Mouse (Mus musculus): ENCODE results near the gene Irs2. TPM values are rescaled to one million over a fixed set of nuclear protein-coding genes. Genes with fewer than 3 reads are reported as not detected.
A peak's percentile ranks its signal among the peaks of the same experiment; 100 is the strongest.

The Irs2 gene
- total and polyA plus RNA-seq, 2 experiments from 2014 or later, result 1.6 to 39.3 TPM

DNA sequence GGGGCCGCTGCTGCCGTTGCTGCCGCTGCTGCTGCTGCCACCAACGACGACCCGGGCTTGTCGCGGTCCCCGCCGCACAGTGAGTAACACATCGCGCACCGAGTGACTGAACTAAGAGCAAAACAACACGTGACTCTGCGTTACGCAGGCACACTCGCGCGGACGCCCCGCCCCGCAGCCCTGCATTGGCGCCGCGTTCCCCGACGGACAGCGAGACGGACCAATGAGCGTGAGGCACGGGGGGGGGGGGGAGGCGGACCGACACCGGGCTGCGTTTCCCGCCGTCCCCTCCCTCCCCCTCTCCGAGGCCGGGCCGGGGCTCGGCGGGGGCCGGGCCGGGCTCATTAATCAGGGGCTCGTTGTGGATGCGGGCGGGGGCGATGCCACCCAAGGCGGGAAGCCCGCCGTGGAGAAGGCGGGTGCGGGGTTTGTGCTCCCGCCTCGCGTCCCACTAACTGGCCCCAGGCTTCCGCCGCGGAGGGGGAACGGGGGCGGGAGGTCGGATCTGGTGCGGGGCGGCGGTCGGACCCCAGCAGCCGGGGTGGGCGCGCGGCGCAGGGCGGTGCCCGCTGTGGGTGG is 673 bp upstream of the Irs2 start:
- H3K9ac ChIP-seq (replicated peaks; ENCODE audit: low read depth, low read length), result peak overlapping the region; percentile 96
- WGBS, result under 1% methylated on average over 44 of the region's 73 CpGs
- H3K27me3 ChIP-seq (ENCODE audit: control insufficient read depth, insufficient read depth, low read length), result peaks cover 5% of the 10 kb centered on the region; the same call in 1 of the 2 replicates
- H3K27ac ChIP-seq (ENCODE audit: low read depth), result peak overlapping the region; percentile 100
- peaks cover 13% of the 10 kb centered on the region for H3K36me3 ChIP-seq (replicated peaks; ENCODE audit: control insufficient read depth, insufficient read depth, low read length)
- DNase-seq (ENCODE audit: low spot score), result peak; percentile 95
- no peaks in the 10 kb centered on the region for H3K9me3 ChIP-seq (replicated peaks; ENCODE audit: control insufficient read depth, low read length)
- peaks cover 36% of the 10 kb centered on the region; the same call in 1 of the 2 replicates for H3K4me1 ChIP-seq (ENCODE audit: control insufficient read depth, insufficient read depth)
- TF ChIP-seq CTCF (IDR thresholded peaks at IDR 0.05; ENCODE audit: low read depth) (no peak), EP300 (IDR thresholded peaks at IDR 0.05; ENCODE audit: low read depth) (peak; percentile 59; the same call in 1 of the 2 replicates)
- peak; percentile 84 for ATAC-seq (ENCODE audit: insufficient read depth, low read depth)
- H3K4me3 ChIP-seq (ENCODE audit: low read depth, low read length), result peak overlapping the region; percentile 88
- peak overlapping the region; percentile 85 for H3K4me2 ChIP-seq (ENCODE audit: low read depth, low read length)

DNA sequence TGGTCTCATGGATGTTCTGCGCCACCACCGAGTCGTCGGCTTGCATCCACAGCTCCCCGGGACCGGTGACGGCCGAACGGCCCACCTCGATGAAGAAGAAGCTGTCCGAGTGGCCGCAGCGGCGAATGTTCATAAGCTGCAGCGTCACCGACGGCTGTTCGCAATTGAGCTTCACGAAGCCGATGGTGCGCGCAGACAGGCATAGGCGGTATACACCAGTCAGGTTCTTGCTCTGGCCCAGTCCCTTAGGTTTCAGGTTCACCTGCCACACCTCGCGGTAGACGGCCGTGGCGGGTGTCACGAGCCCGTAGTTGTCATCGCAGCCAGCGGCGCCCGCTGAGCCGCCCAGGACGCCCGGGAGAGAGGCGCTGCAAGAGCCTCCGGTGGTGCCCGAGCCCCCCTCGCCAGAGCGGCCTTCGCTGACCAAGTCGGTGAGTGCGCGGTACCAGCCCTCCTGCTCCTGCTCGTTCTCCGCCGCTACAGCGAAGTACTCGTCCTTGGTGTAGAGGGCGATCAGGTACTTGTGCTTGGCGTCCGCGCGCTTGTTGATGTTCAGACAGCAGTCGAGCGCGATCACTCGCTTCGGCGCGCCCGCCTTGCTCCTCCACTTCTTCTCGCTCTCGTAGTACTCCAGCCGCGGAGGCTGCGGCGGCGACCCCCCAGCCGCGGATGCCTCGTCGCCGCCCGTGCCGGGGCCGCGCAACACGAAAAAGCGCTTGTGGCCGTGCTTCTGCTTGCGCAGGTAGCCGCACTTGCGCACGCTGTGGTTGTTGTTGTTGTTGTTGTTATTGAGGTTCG is 478 bp downstream of the Irs2 start:
- Histone ChIP-seq H3K4me1 (ENCODE audit: control insufficient read depth, insufficient read depth) (peaks cover 36% of the 10 kb centered on the region; the same call in 1 of the 2 replicates), H3K9me3 (replicated peaks; ENCODE audit: control insufficient read depth, low read length) (no peaks in the 10 kb centered on the region), H3K27me3 (ENCODE audit: control insufficient read depth, insufficient read depth, low read length) (peaks cover 5% of the 10 kb centered on the region; the same call in 1 of the 2 replicates), H3K4me2 (ENCODE audit: low read depth, low read length) (peak overlapping the region; percentile 85), H3K36me3 (replicated peaks; ENCODE audit: control insufficient read depth, insufficient read depth, low read length) (peaks cover 13% of the 10 kb centered on the region), H3K9ac (replicated peaks; ENCODE audit: low read depth, low read length) (peak overlapping the region; percentile 96), H3K4me3 (ENCODE audit: low read depth, low read length) (peak overlapping the region; percentile 88), H3K27ac (ENCODE audit: low read depth) (peak overlapping the region; percentile 100)
- peak; percentile 25 for DNase-seq (ENCODE audit: low spot score)
- TF ChIP-seq EP300 (IDR thresholded peaks at IDR 0.05; ENCODE audit: low read depth), result no peak
- no peak for TF ChIP-seq CTCF (IDR thresholded peaks at IDR 0.05; ENCODE audit: low read depth)
- WGBS, result under 1% methylated on average over 87 of the region's 88 CpGs
- no peak for ATAC-seq (ENCODE audit: insufficient read depth, low read depth)

DNA sequence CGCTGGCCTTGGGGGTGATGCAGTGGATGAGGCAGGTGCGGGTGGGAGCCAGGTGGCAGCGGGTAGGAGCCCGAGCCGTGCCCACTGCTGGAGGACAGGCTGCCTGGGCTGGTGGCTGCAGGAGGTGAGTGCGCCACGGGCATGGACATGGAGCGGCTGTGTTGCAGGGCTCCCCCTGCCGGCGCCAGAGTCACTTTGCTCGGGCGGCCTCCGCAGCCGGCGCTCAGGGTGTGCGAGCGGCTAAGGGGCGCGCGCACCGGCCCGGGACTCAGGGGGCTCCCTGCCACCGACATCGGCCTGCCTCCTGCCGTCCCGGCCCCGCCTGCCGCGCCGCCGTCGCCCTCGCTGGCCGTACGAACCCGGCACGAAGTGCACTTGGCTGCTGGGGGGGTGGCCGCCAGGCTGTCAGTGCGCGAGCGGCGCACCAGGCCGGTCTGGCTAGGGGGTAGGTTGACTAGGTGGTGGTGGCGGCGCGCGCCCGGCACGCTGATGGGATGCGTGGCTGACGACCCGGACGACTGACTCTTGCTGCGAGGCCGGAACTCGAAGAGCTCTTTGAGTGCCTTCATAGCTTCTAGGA is 1.2 kb downstream of the Irs2 start:
- Histone ChIP-seq H3K4me1 (ENCODE audit: control insufficient read depth, insufficient read depth) (peaks cover 36% of the 10 kb centered on the region; the same call in 1 of the 2 replicates), H3K36me3 (replicated peaks; ENCODE audit: control insufficient read depth, insufficient read depth, low read length) (peaks cover 13% of the 10 kb centered on the region), H3K9ac (replicated peaks; ENCODE audit: low read depth, low read length) (peak overlapping the region; percentile 96), H3K9me3 (replicated peaks; ENCODE audit: control insufficient read depth, low read length) (no peaks in the 10 kb centered on the region), H3K27ac (ENCODE audit: low read depth) (peak overlapping the region; percentile 100), H3K4me2 (ENCODE audit: low read depth, low read length) (peak overlapping the region; percentile 85), H3K4me3 (ENCODE audit: low read depth, low read length) (peak overlapping the region; percentile 88), H3K27me3 (ENCODE audit: control insufficient read depth, insufficient read depth, low read length) (peaks cover 5% of the 10 kb centered on the region; the same call in 1 of the 2 replicates)
- TF ChIP-seq CTCF (IDR thresholded peaks at IDR 0.05; ENCODE audit: low read depth) (peak; percentile 74), EP300 (IDR thresholded peaks at IDR 0.05; ENCODE audit: low read depth) (no peak)
- ATAC-seq (ENCODE audit: insufficient read depth, low read depth) (peak; percentile 31), DNase-seq (ENCODE audit: low spot score) (peak; percentile 89)
- 3% methylated on average over 35 of the region's 56 CpGs for WGBS

DNA sequence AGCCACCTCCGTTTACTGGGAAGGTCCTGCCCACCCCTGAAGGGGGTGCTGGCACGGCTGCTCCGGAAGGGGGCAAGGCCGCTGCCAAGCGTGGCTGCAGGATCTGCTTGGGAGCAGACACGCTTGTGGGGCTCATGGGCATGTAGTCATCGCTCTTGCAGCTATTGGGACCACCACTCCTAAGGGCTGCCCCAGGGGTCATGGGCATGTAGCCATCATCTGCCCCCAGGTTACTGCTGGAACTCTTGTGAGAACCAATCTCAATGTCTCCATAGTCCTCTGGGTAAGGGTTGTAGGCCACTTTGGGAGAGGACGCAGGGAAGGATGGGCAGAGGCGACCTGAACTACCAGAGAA is 2.0 kb downstream of the Irs2 start:
- H3K4me3 ChIP-seq (ENCODE audit: low read depth, low read length), result peak overlapping the region; percentile 88
- H3K27ac ChIP-seq (ENCODE audit: low read depth), result no peak overlapping the region
- DNase-seq (ENCODE audit: low spot score), result no peak

DNA sequence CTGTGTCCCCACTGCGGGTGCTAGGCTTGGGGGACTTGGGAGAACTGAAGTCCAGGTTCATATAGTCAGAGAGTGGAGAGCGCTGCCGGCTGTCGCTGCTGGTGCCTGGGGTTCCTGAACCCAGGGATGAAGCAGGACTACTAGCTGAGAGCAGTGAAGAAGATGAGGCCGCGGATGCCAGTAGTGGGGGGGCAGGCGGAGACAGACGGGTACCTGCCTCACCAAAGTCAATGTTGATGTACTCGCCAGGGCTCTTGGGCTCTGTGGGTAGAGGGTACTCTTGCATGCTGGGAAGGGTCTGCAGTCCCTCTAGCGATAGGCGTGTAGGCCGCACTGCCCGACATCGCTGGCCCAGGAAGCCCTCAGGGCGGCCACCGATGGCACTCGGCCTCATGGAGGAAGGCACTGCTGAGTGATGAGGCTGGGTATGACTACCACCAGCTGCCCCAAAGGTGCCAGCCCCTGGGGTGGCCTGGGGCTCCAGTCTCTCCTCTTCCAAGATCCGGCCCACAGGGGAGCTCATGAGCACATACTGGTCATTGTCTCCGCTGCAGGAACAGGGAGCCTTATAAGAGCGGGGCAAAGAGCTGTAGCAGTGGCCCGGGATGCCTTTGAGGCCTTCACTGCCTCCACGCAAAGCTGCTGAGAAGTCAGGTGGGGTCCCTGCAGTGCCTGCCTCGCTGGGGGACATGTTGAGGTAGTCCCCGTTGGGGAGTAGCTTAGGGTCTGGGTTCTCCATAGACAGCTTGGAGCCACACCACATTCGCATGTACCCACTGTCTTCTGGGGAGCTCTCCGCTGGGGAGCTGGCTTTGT is 2.6 kb downstream of the Irs2 start:
- ATAC-seq (ENCODE audit: insufficient read depth, low read depth), result no peak
- Histone ChIP-seq H3K36me3 (replicated peaks; ENCODE audit: control insufficient read depth, insufficient read depth, low read length) (peaks cover 13% of the 10 kb centered on the region), H3K9ac (replicated peaks; ENCODE audit: low read depth, low read length) (peak overlapping the region; percentile 96), H3K27me3 (ENCODE audit: control insufficient read depth, insufficient read depth, low read length) (peaks cover 5% of the 10 kb centered on the region; the same call in 1 of the 2 replicates), H3K4me2 (ENCODE audit: low read depth, low read length) (peak overlapping the region; percentile 85), H3K27ac (ENCODE audit: low read depth) (no peak overlapping the region), H3K4me3 (ENCODE audit: low read depth, low read length) (peak overlapping the region; percentile 88), H3K9me3 (replicated peaks; ENCODE audit: control insufficient read depth, low read length) (no peaks in the 10 kb centered on the region), H3K4me1 (ENCODE audit: control insufficient read depth, insufficient read depth) (peaks cover 46% of the 10 kb centered on the region)
- TF ChIP-seq CTCF (IDR thresholded peaks at IDR 0.05; ENCODE audit: low read depth) (no peak), EP300 (IDR thresholded peaks at IDR 0.05; ENCODE audit: low read depth) (no peak)
- WGBS, result 83% methylated on average over 26 of the region's 26 CpGs
- no peak for DNase-seq (ENCODE audit: low spot score)

More for the DNA sequence above, 2.0 kb downstream of the Irs2 start:
- Histone ChIP-seq H3K27me3 (ENCODE audit: control insufficient read depth, insufficient read depth, low read length) (peaks cover 5% of the 10 kb centered on the region; the same call in 1 of the 2 replicates), H3K4me1 (ENCODE audit: control insufficient read depth, insufficient read depth) (peaks cover 44% of the 10 kb centered on the region), H3K36me3 (replicated peaks; ENCODE audit: control insufficient read depth, insufficient read depth, low read length) (peaks cover 13% of the 10 kb centered on the region), H3K9me3 (replicated peaks; ENCODE audit: control insufficient read depth, low read length) (no peaks in the 10 kb centered on the region), H3K9ac (replicated peaks; ENCODE audit: low read depth, low read length) (peak overlapping the region; percentile 96), H3K4me2 (ENCODE audit: low read depth, low read length) (peak overlapping the region; percentile 85)
- ATAC-seq (ENCODE audit: insufficient read depth, low read depth), result no peak
- TF ChIP-seq CTCF (IDR thresholded peaks at IDR 0.05; ENCODE audit: low read depth) (no peak), EP300 (IDR thresholded peaks at IDR 0.05; ENCODE audit: low read depth) (no peak)
- 70% methylated on average over 9 of the region's 9 CpGs for WGBS

Measured in heart, postnatal 0 days (tissue).